Mouse (Mus musculus): Measurements from ENCODE around the gene Epdr1. TPM values are rescaled to one million over a fixed set of nuclear protein-coding genes. Genes with fewer than 3 reads are reported as not detected.
"Not testable (repeated sequence)": the region's sequence is repeated elsewhere in the genome, so short reads cannot be mapped to it uniquely, and the experiment has no call there.

Gene Epdr1
- total RNA-seq, 2 experiments from 2014 or later = 18.1 to 20.4 TPM

- no peak for DNase-seq (ENCODE audit: low spot score in 2 of 2)
Measured at GRCm38 (mm10) chr13:19608120-19608519, 11.6 kb downstream of the Epdr1 start.

- no peak for DNase-seq (ENCODE audit: low spot score in 2 of 2)
Measured at GRCm38 (mm10) chr13:19604916-19605315, 14.8 kb downstream of the Epdr1 start.

GRCm38 (mm10) chr13:19603719-19604118, 16.0 kb downstream of the Epdr1 start:
- no peak for DNase-seq (ENCODE audit: low spot score in 2 of 2)

GRCm38 (mm10) chr13:19602531-19602930, 17.2 kb downstream of the Epdr1 start:
- no peak for DNase-seq (ENCODE audit: low spot score in 2 of 2)

GRCm38 (mm10) chr13:19599242-19599641, 20.5 kb downstream of the Epdr1 start:
- DNase-seq (ENCODE audit: low spot score in 2 of 2) = no peak

- no peak for DNase-seq (ENCODE audit: low spot score in 2 of 2)
Measured at GRCm38 (mm10) chr13:19595141-19595540, 24.6 kb downstream of the Epdr1 start.

- no peak for DNase-seq (ENCODE audit: low spot score in 2 of 2)
Measured at GRCm38 (mm10) chr13:19590996-19591759, 28.5 kb downstream of the Epdr1 start.

GRCm38 (mm10) chr13:19575947-19576346, 43.8 kb downstream of the Epdr1 start:
- no peak for DNase-seq (ENCODE audit: low spot score in 2 of 2)

GRCm38 (mm10) chr13:19574723-19575122, 45.0 kb downstream of the Epdr1 start:
- DNase-seq (ENCODE audit: low spot score in 2 of 2) = not testable (repeated sequence)

- DNase-seq (ENCODE audit: low spot score in 2 of 2) = not testable (repeated sequence)
Measured at GRCm38 (mm10) chr13:19570166-19570565, 49.6 kb downstream of the Epdr1 start.

- no peak for DNase-seq (ENCODE audit: low spot score in 2 of 2)
Measured at GRCm38 (mm10) chr13:19562510-19562909, 57.2 kb downstream of the Epdr1 start.

GRCm38 (mm10) chr13:19555391-19555790, 64.3 kb downstream of the Epdr1 start:
- no peak for DNase-seq (ENCODE audit: low spot score in 2 of 2)

Other genes with a start within 250 kb of the Epdr1 start
- 10 to 100 TPM; 40.0 to 43.4 TPM for gene Stard3nl, start 224.1 kb downstream of the Epdr1 start, total RNA-seq (2021)
- 1 to 10 TPM; 3.6 to 5.1 TPM for gene Sfrp4, start 3.2 kb upstream of the Epdr1 start, total RNA-seq (2021)
- gene Nme8, start 77.9 kb upstream of the Epdr1 start, total RNA-seq (2021) = not detected
- gene Gpr141, start 204.3 kb upstream of the Epdr1 start, total RNA-seq (2021) = under 1 TPM; 0.14 to 0.56 TPM

Data from adrenal gland, postnatal 4 days (tissue).